ENCODE assay signal across 10 mouse cellular contexts in the genomic region with DNA sequence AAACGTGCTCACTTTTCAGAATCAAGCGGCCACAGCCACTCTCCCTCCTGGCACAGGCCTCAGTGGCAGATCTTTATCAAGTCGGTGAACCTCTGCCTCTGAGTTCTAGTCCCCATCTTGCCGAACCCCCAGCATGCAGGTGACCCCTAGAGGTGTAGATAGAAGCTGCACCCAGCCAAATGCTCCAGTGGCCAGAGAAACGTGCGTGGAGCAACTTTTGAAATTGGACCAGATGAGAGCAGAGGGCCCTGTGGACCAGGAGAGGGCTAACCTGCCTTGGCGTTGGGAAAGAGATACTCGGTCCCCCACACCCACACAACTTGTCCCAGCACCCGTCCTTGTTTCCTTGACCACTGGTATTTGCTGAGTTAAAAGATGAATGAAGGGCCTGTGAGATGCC. TPM values are rescaled to one million over a fixed set of nuclear protein-coding genes. Genes with fewer than 3 reads are reported as not detected.
DNase-seq lines count a peak whose midpoint lies in the region; ATAC-seq and TF ChIP-seq lines count a peak whose summit lies in the region.
"Had no signal": no experiment of that assay in that cellular context is flagged by ENCODE, and none has a peak within 500 bp of the region (broad histone marks: within the 10 kb centered on the region; RNA-seq: fewer than 3 reads in every experiment).

No protein-coding gene starts in this region.

- no peaks in the 10 kb centered on the region for H3K36me3 ChIP-seq in hindbrain, postnatal 0 days (ENCODE audit: insufficient read depth, low read length)
- H3K36me3 ChIP-seq in hindbrain, embryonic 16.5 days (ENCODE audit: control insufficient read depth, insufficient read depth, low read length) = no peaks in the 10 kb centered on the region
- no peaks in the 10 kb centered on the region for H3K36me3 ChIP-seq in E14TG2a.4 (ENCODE audit: insufficient read depth, low read length)
- H3K36me3 ChIP-seq: embryonic facial prominence, embryonic 13.5 days had no signal

- no peaks in the 10 kb centered on the region for H3K4me1 ChIP-seq in hindbrain, postnatal 0 days (ENCODE audit: insufficient read depth, low read length)
- H3K4me1 ChIP-seq in hindbrain, embryonic 16.5 days (ENCODE audit: control insufficient read depth, insufficient read depth, low read depth, low read length) = no peaks in the 10 kb centered on the region
- H3K4me1 ChIP-seq in E14TG2a.4 (replicated peaks; ENCODE audit: low read depth, low read length) = peaks cover 74% of the 10 kb centered on the region

- 42% methylated on average over 9 of the region's 9 CpGs for WGBS in hindbrain, postnatal 0 days
- WGBS in hindbrain, embryonic 16.5 days = 33% methylated on average over 9 of the region's 9 CpGs

- H3K9me3 ChIP-seq in hindbrain, postnatal 0 days (ENCODE audit: low read length) = no peaks in the 10 kb centered on the region
- no peaks in the 10 kb centered on the region for H3K9me3 ChIP-seq in hindbrain, embryonic 16.5 days (ENCODE audit: control insufficient read depth, low read length)
- peaks cover 5% of the 10 kb centered on the region for H3K9me3 ChIP-seq in E14TG2a.4 (ENCODE audit: low read length)
- H3K9me3 ChIP-seq: embryonic facial prominence, embryonic 13.5 days had no signal

- no peak overlapping the region for H3K4me3 ChIP-seq in hindbrain, postnatal 0 days (ENCODE audit: low read length)
- H3K4me3 ChIP-seq in hindbrain, embryonic 16.5 days (ENCODE audit: low read length) = no peak overlapping the region
- peak overlapping the region; percentile 20; the same call in 1 of the 2 replicates for H3K4me3 ChIP-seq in E14TG2a.4 (replicated peaks; ENCODE audit: low read length)
- H3K4me3 ChIP-seq: embryonic facial prominence, embryonic 13.5 days had no signal

- no peak for ATAC-seq in hindbrain, postnatal 0 days
- ATAC-seq in hindbrain, embryonic 16.5 days = no peak
- ATAC-seq in megakaryocyte, adult 5-6 weeks (ENCODE audit: poor library complexity, severe bottlenecking) = peak; percentile 54; the same call in 1 of the 2 replicates

- H3K27me3 ChIP-seq in hindbrain, postnatal 0 days (ENCODE audit: insufficient read depth, low read length) = no peaks in the 10 kb centered on the region
- H3K27me3 ChIP-seq in hindbrain, embryonic 16.5 days (replicated peaks; ENCODE audit: control insufficient read depth, insufficient read depth, low read length) = no peaks in the 10 kb centered on the region; the same call in 1 of the 2 replicates
- no peaks in the 10 kb centered on the region for H3K27me3 ChIP-seq in E14TG2a.4 (ENCODE audit: insufficient read depth, low read length)
- H3K27me3 ChIP-seq: embryonic facial prominence, embryonic 13.5 days had no signal

- peak; percentile 41 for TF ChIP-seq CTCF in hindbrain, postnatal 0 days (IDR thresholded peaks at IDR 0.05; ENCODE audit: low read depth)
- TF ChIP-seq CTCF in E14TG2a.4 (conservative IDR thresholded peaks at IDR 0.05; ENCODE audit: low read length) = peak; percentile 68

- H3K27ac ChIP-seq in hindbrain, postnatal 0 days = no peak overlapping the region
- H3K27ac ChIP-seq in hindbrain, embryonic 16.5 days (ENCODE audit: low read depth, low read length) = no peak overlapping the region
- H3K27ac ChIP-seq: embryonic facial prominence, embryonic 13.5 days had no signal

- H3K9ac ChIP-seq in hindbrain, postnatal 0 days (replicated peaks; ENCODE audit: low read length) = no peak overlapping the region
- no peak overlapping the region for H3K9ac ChIP-seq in hindbrain, embryonic 16.5 days (ENCODE audit: low read depth, low read length)
- H3K9ac ChIP-seq: embryonic facial prominence, embryonic 13.5 days had no signal

- no peak for DNase-seq in hindbrain, postnatal 0 days (ENCODE audit: low spot score)
- DNase-seq in brain, adult 2 months (ENCODE audit: low read depth, low spot score) = peak; percentile 9
- DNase-seq in layer of hippocampus, adult 8-10 months (ENCODE audit: low spot score in 2 of 2) = no peak
- no peak for DNase-seq in layer of hippocampus, adult 9-11 months
- DNase-seq in yolk sac, embryonic 10.5 days (ENCODE audit: low spot score) = no peak

- no peak overlapping the region for H3K4me2 ChIP-seq in hindbrain, postnatal 0 days (ENCODE audit: low read depth, low read length)
- no peak overlapping the region for H3K4me2 ChIP-seq in hindbrain, embryonic 16.5 days (ENCODE audit: low read length)

RNA-seq across cellular contexts. Expression of a gene that starts 7.1 kb away (rescaled TPM):
- not detected in 2 replicates for total RNA-seq in hindbrain, postnatal 0 days (2014; rRNA removed)
- not detected in 2 replicates for polyA plus RNA-seq in hindbrain, postnatal 0 days (2015; fragmentation: Nextera tagmentation; extraction: Ambion mirVana)
- polyA plus RNA-seq in hindbrain, embryonic 16.5 days (2015; fragmentation: Nextera tagmentation; extraction: Ambion mirVana) = 0.04 TPM in 1 of 2 replicates, not detected in the other
- total RNA-seq in megakaryocyte, adult 5-6 weeks (2015) = not detected in 2 replicates
- not detected in 2 replicates for total RNA-seq in megakaryocyte, adult 5-6 weeks (2017)
- total RNA-seq in layer of hippocampus, adult 8-10 months (2022) = not detected
- total RNA-seq: layer of hippocampus, postnatal 10 days had no signal

RNA-seq across cellular contexts. Expression of a gene that starts 8.9 kb away (rescaled TPM):
- total RNA-seq in hindbrain, postnatal 0 days (2014; rRNA removed) = not detected in 2 replicates
- polyA plus RNA-seq in hindbrain, postnatal 0 days (2015; fragmentation: Nextera tagmentation; extraction: Ambion mirVana) = 0.14 TPM in 1 of 2 replicates, not detected in the other
- 0.25 TPM in 1 of 2 replicates, not detected in the other for polyA plus RNA-seq in hindbrain, embryonic 16.5 days (2015; fragmentation: Nextera tagmentation; extraction: Ambion mirVana)
- total RNA-seq in megakaryocyte, adult 5-6 weeks (2015) = not detected in 2 replicates
- total RNA-seq in megakaryocyte, adult 5-6 weeks (2017) = not detected in 2 replicates
- total RNA-seq in layer of hippocampus, adult 8-10 months (2022) = under 1 TPM in 2 of 4 experiments, not detected in 2; 0.43 to 0.63 TPM
- total RNA-seq: layer of hippocampus, postnatal 10 days had no signal

RNA-seq across cellular contexts. Expression of a gene that starts 38.3 kb away (rescaled TPM):
- total RNA-seq in hindbrain, postnatal 0 days (2014; rRNA removed) = 27.0 and 27.5 TPM in 2 replicates
- 19.2 and 19.4 TPM in 2 replicates for polyA plus RNA-seq in hindbrain, postnatal 0 days (2015; fragmentation: Nextera tagmentation; extraction: Ambion mirVana)
- polyA plus RNA-seq in hindbrain, embryonic 16.5 days (2015; fragmentation: Nextera tagmentation; extraction: Ambion mirVana) = 22.2 and 25.0 TPM in 2 replicates
- 36.2 and 40.9 TPM in 2 replicates for total RNA-seq in megakaryocyte, adult 5-6 weeks (2015)
- 26.0 and 33.8 TPM in 2 replicates for total RNA-seq in megakaryocyte, adult 5-6 weeks (2017)
- total RNA-seq in layer of hippocampus, adult 8-10 months (2022) = 10 to 100 TPM in 1 of 4 experiments, 1 to 10 TPM in 3; 3.9 to 11.5 (median 7.7) TPM

RNA-seq across cellular contexts. Expression of a gene that starts 50.8 kb away (rescaled TPM):
- total RNA-seq in hindbrain, postnatal 0 days (2014; rRNA removed) = 23.5 and 28.6 TPM in 2 replicates
- polyA plus RNA-seq in hindbrain, postnatal 0 days (2015; fragmentation: Nextera tagmentation; extraction: Ambion mirVana) = 17.4 and 17.9 TPM in 2 replicates
- polyA plus RNA-seq in hindbrain, embryonic 16.5 days (2015; fragmentation: Nextera tagmentation; extraction: Ambion mirVana) = 22.9 and 28.6 TPM in 2 replicates
- total RNA-seq in megakaryocyte, adult 5-6 weeks (2015) = 26.3 and 30.3 TPM in 2 replicates
- 10.9 and 12.4 TPM in 2 replicates for total RNA-seq in megakaryocyte, adult 5-6 weeks (2017)
- total RNA-seq in layer of hippocampus, adult 8-10 months (2022) = 10 to 100 TPM in 2 of 4 experiments, 1 to 10 TPM in 2; 8.3 to 11.1 (median 9.8) TPM
